Mouse (Mus musculus): Measurements from ENCODE around the gene Rrp9.

The Rrp9 gene

DNA sequence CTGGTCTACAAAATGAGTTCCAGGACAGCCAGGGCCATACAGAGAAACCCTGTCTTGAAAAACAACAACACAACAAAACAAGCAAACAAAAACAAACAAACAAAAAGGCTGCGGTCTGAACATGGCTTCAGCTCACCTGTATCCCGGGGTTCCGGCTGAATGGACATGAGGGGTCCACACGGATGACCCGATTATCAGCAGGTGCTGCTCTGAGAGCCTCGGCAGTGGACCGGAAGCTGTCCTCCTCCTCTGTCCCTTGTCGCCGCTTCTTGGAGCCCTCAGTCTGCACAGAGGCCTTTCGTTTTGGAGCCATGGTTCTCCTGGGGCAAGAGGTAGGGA, at the start of gene Rrp9:
TSS of gene Rrp9 (plus strand) at position 301 of the 339 bp plus-strand sequence.
- DNase-seq, result no peak

DNA sequence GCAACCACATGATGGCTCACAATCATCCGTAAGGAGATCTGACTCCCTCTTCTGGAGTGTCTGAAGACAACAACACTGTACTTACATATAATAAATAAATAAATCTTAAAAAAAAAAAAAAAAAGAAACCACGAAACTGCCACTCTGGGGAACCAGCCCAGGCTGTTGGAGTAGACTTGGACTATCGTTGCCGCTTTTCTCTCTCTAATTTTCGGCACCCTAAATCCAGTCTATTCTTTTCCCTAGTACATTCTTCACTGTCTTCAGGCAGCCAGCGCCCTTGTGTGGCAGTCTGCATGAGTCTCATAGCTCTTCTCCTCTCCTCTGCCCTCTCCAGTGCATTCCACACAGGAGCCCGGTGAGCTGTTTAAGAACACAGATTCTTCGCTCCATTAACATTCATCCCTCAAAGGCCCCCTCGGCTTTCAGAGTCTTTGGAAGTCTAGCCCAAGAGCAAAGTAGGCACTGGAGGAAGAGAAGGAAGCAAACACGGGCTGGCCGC, 47.0 kb upstream of the Rrp9 start:
- DNase-seq, result no peak

GRCm38 (mm10) chr9:106429221-106430014, 46.3 kb upstream of the Rrp9 start, which contains the start of gene Rpl29:
Gene Rpl29, plus strand, starts transcription at chr9:106429454.
- DNase-seq, result peak; percentile 94

DNA sequence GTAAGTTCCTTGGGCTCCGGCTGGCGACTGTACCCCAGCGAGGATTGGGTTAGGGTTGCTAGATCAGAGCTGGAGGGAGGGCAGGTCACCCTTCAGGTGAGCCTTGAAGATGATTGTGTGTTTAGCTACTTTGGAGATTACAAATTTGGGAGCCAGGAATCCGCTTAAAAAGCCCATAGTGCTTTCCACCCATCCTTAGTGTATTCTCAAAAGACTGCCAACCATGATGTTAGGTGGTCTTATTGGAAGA, 45.8 kb upstream of the Rrp9 start:
- DNase-seq, result no peak

DNA sequence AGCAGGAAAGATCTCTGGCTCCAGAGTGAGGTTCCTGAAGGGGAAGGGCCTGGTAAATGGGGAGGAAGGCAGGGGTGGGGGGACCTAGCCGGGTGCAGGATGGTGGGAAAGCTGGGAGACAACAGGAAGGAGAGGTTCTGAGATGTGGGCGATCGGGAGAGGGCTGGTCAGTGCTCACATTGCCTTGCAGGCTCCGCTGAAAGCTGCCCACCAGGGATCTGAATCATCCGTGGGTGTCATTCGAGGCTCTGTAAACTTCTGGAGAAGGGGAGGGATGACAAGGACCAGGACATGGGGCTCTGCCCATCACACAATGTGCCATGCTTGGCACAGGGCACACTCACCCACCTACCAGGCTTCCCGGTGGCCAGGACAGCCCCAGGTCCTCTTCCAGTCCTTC, 42.4 kb upstream of the Rrp9 start:
- no peak for DNase-seq

DNA sequence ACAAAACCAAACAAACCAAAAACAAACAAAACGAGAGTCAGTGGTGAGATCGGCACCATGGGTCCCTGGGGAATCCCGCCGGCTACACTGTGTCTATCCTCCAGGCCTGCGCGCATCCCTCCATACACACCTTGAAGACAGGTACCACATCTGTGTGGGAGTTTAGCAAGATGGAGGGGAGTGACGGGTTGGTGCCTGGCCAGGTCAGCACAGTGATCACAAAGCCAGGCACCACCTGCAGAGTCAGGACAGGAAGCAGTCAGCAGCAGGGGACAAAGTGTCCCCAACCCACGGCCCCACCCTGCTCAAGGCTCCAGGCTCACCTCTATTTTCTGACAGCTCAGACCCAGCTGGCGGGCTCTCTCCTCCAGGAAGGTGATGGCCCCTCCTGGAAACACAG, 39.2 kb upstream of the Rrp9 start:
- no peak for DNase-seq

GRCm38 (mm10) chr9:106442680-106443079, 33.1 kb upstream of the Rrp9 start:
- DNase-seq, result no peak

GRCm38 (mm10) chr9:106444836-106445235, 30.9 kb upstream of the Rrp9 start:
- DNase-seq, result no peak

- DNase-seq, result peak; percentile 90
Measured at GRCm38 (mm10) chr9:106447348-106447747, 28.4 kb upstream of the Rrp9 start, which contains the start of the genes Abhd14b and Abhd14a. Gene Abhd14b, plus strand, starts transcription at chr9:106447459. Gene Abhd14a, minus strand, starts transcription at chr9:106447678.

DNA sequence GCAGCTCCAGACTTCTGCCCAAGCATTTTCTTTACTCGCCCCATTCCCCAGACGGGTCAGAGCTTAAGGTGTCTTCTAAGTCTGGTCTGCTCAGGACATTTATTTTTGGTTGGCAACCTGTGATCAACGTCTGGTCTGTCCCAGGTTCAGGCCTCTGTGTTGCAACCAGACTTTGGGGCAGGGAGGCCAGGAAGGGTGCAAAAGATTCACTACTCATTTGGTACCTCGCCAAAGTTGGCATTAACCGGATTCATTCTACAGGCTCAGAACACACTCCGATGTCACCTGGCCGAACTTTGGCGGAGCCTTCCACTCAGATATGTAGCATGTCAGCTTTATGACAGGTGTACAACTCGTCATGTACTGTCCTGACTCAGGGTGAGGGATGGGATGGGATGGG, 27.8 kb upstream of the Rrp9 start:
- no peak for DNase-seq

GRCm38 (mm10) chr9:106448498-106449031, 27.2 kb upstream of the Rrp9 start:
- DNase-seq, result peak; percentile 69

- no peak for DNase-seq
Measured at GRCm38 (mm10) chr9:106449947-106450346, 25.8 kb upstream of the Rrp9 start.

DNA sequence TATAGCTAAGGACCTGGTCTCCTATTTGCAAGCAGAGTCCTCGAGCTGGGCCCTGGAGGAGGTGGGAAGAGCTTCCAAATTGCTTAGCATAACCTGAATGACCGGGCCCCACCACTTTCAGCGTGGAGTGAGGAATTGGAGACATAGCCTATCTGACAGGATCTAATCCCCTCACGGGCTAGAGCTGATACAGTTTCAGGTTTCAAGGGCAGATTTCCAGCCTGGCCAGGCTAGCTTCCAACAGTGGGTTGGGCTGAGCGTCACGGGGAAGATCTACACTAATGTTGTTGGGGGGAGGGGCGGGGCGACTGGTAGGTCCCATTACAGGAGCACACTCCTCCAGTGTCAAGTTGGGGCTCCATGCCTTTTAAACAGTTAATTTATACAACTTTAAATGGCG, 25.1 kb upstream of the Rrp9 start:
- peak; percentile 66 for DNase-seq

GRCm38 (mm10) chr9:106451298-106451697, 24.5 kb upstream of the Rrp9 start:
- DNase-seq, result no peak

- no peak for DNase-seq
Measured at GRCm38 (mm10) chr9:106451899-106452298, 23.9 kb upstream of the Rrp9 start.

- no peak for DNase-seq
Measured at GRCm38 (mm10) chr9:106452351-106452750, 23.4 kb upstream of the Rrp9 start.

GRCm38 (mm10) chr9:106452821-106453220, 22.9 kb upstream of the Rrp9 start:
- peak; percentile 65 for DNase-seq

DNA sequence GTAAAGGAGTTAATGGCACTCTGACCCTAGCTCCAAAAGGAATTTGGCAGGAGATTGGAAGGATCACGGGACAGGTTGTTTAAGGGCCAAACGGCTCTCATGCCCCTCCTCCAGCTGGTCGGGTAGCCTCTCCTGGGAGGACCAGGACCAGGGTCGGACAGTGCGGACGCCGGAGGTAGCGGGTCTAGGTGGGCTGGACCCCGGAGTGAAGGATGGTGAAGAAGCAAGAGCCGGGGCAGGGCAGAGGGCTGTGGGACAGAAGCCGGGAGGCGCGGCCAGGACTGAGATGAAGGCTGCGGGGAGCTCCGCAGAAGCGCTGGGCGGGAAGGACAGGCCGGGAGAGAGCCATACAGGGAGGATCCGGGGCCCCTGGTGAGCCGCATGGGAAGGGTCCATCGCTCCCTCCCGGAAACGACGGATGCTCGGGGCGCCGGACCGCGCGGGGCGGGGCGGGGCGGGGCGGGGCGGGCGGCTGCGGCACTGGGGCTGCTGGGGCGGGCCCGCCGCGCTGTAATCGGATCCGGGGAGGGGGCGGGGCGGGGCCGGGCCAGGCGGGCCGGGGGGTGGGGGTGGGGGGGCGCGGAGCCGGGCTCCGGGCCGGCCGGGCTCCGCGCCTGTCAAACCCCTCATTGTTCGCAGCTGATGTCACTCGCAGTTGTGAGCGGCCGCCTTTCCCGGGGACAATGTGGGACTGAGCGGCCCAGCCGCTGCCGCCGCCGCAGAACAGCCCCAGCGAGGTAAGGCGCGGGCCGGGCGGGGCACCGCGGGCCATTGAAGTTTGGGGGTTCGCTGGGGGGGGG, 22.3 kb upstream of the Rrp9 start, which contains the start of gene Pcbp4:
TSS of gene Pcbp4 (plus strand) at position 21 of the 800 bp plus-strand sequence.
- DNase-seq, result peak; percentile 81

- no peak for DNase-seq
Measured at GRCm38 (mm10) chr9:106454071-106454761, 21.5 kb upstream of the Rrp9 start.

DNA sequence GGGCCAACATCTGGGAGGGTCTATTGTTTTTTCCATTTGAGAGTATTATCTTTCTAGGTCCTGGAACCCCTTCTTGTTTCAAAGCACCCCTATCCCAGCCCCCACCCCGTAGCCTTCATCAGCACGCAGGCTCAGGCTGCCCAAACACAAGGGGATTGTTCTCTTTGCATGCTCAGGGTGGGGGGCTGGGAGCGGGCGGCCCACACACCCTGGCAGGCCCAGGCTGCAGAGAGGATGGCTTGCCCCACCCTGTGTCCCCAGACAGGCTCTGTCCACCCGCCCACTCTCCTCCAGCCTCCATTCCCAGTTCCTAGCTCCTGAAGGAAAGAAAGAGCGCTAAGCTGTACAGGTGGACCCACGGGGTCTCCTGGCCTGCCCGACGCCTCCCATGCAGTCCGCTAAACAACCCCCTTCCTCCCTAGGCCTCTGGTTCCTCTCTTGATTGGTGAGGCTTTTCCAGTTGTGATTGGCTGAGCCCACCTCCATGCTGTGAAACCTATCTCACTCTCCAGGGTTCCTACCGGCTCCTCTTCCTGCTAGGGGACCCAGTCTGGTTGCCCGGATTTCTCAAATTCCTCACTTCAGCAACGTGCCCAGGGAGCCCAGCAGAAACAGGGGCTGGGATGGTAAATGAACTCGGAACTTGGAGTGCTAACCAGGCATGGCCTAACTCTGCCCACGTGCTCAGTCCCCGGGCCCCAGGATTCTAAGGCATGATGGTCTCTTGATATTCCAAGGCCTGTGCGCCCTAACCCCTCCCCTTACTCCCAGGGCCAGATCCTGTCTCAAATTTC, 20.7 kb upstream of the Rrp9 start:
- no peak for DNase-seq

GRCm38 (mm10) chr9:106456325-106457162, 19.2 kb upstream of the Rrp9 start:
- DNase-seq, result peak; percentile 41

Data from liver (tissue).